Mouse (Mus musculus) kidney, embryonic 14.5 days (tissue): ENCODE data around the gene Gm9803. TPM values are rescaled to one million over a fixed set of nuclear protein-coding genes. Genes with fewer than 3 reads are reported as not detected.

Experiments
- ATAC-seq: fragments of 200-750 bp; cut with Nextera tagmentation; 2 replicates; pipeline ENCODE4 v1.8.0; 2017; ENCODE audit warnings: moderate number of reproducible peaks, mild to moderate bottlenecking, moderate TSS enrichment, moderate library complexity; ENCODE audit not compliant: low FRiP score, low TSS enrichment
- H3K27ac ChIP-seq: fragments of 300-500 bp; sonication (generic); 2 replicates; pipeline ENCODE4 v1.5.1; 2014; ENCODE audit warnings: low read depth, mild to moderate bottlenecking, low read length, moderate library complexity, mixed read lengths
- H3K27me3 ChIP-seq: fragments of 300-500 bp; sonication (generic); 2 replicates; pipeline ENCODE4 v1.6.1; 2014; ENCODE audit warnings: mild to moderate bottlenecking, low read length; ENCODE audit not compliant: control insufficient read depth, insufficient read depth
- H3K36me3 ChIP-seq: fragments of 300-500 bp; sonication (generic); 2 replicates; pipeline ENCODE4 v1.6.1; 2014; ENCODE audit warnings: low read length, mixed read lengths; ENCODE audit not compliant: control insufficient read depth, insufficient read depth
- H3K4me1 ChIP-seq: fragments of 300-500 bp; sonication (generic); 2 replicates; pipeline ENCODE4 v1.6.1; 2014; ENCODE audit warnings: low read length, mixed read lengths; ENCODE audit not compliant: control insufficient read depth, insufficient read depth
- H3K4me2 ChIP-seq: fragments of 300-500 bp; sonication (generic); replicated peaks from 2 replicates; pipeline ENCODE4 v1.6.1; 2014; ENCODE audit warnings: low read depth, mild to moderate bottlenecking, low read length
- H3K4me3 ChIP-seq: fragments of 300-500 bp; sonication (generic); 2 replicates; pipeline ENCODE4 v1.5.1; 2014; ENCODE audit warnings: mild to moderate bottlenecking, low read length
- H3K9ac ChIP-seq: fragments of 300-500 bp; sonication (generic); 2 replicates; pipeline ENCODE4 v1.6.1; 2014; ENCODE audit warnings: low read depth, mild to moderate bottlenecking, low read length, moderate library complexity
- H3K9me3 ChIP-seq: fragments of 300-500 bp; sonication (generic); 2 replicates; pipeline ENCODE4 v1.6.1; 2016; ENCODE audit warnings: low read length; ENCODE audit not compliant: control insufficient read depth
- WGBS: fragments of 180-500 bp; shearing (Covaris S2); extraction: QIAGEN DNeasy Blood & Tissue Kit; methylation state at CpG from one replicate; pipeline ENCODE4 v1.1.7; 2014; 5-methylcytosine and 5-hydroxymethylcytosine counted together
- polyA plus RNA-seq: library from polyadenylated mRNA; unstranded; fragments of >200 nt; fragmentation: Nextera tagmentation; extraction: Ambion mirVana; gene quantifications from 2 replicates; pipeline ENCODE4 v1.2.1, GENCODE M21; 2014

Gm9803 gene
- polyA plus RNA-seq, 1 experiment from 2014 or later = 10.1 TPM

- ATAC-seq = no peak
- no peak overlapping the region for H3K4me2 ChIP-seq
Observed at GRCm38 (mm10) chr10:43482021-43482420, 41.9 kb upstream of the Gm9803 start.

GRCm38 (mm10) chr10:43483426-43483995 is 40.4 kb upstream of the Gm9803 start:
- no peak for ATAC-seq
- Histone ChIP-seq H3K9ac (no peak overlapping the region; the same call in 1 of the 2 replicates), H3K27ac (peak overlapping the region; percentile 57; the same call in 1 of the 2 replicates), H3K4me3 (no peak overlapping the region), H3K4me1 (peaks cover 16% of the 10 kb centered on the region), H3K36me3 (no peaks in the 10 kb centered on the region), H3K9me3 (no peaks in the 10 kb centered on the region), H3K27me3 (no peaks in the 10 kb centered on the region), H3K4me2 (no peak overlapping the region)
- WGBS = 42% methylated on average over 9 of the region's 9 CpGs

More at GRCm38 (mm10) chr10:43482021-43482420, 41.9 kb upstream of the Gm9803 start:
- Histone ChIP-seq H3K9ac (no peak overlapping the region), H3K9me3 (no peaks in the 10 kb centered on the region), H3K27me3 (no peaks in the 10 kb centered on the region), H3K4me1 (peaks cover 16% of the 10 kb centered on the region), H3K4me3 (no peak overlapping the region), H3K36me3 (no peaks in the 10 kb centered on the region), H3K27ac (no peak overlapping the region)
- WGBS = 88% methylated on average over 5 of the region's 5 CpGs

GRCm38 (mm10) chr10:43485751-43486268 is 38.1 kb upstream of the Gm9803 start:
- no peak overlapping the region for H3K4me2 ChIP-seq
- no peak overlapping the region for H3K9ac ChIP-seq
- H3K4me3 ChIP-seq = no peak overlapping the region
- WGBS = 73% methylated on average over 6 of the region's 6 CpGs
- no peak overlapping the region for H3K27ac ChIP-seq
- H3K36me3 ChIP-seq = no peaks in the 10 kb centered on the region
- no peak for ATAC-seq
- no peaks in the 10 kb centered on the region for H3K27me3 ChIP-seq
- H3K9me3 ChIP-seq = no peaks in the 10 kb centered on the region
- peaks cover 24% of the 10 kb centered on the region for H3K4me1 ChIP-seq

GRCm38 (mm10) chr10:43487441-43488010 is 36.4 kb upstream of the Gm9803 start:
- no peak overlapping the region for H3K9ac ChIP-seq
- H3K4me2 ChIP-seq = no peak overlapping the region
- no peak overlapping the region for H3K4me3 ChIP-seq
- ATAC-seq = no peak
- H3K27ac ChIP-seq = no peak overlapping the region
- H3K27me3 ChIP-seq = no peaks in the 10 kb centered on the region
- H3K36me3 ChIP-seq = no peaks in the 10 kb centered on the region
- WGBS = 64% methylated on average over 3 of the region's 3 CpGs
- no peaks in the 10 kb centered on the region for H3K9me3 ChIP-seq
- H3K4me1 ChIP-seq = peaks cover 19% of the 10 kb centered on the region

- Histone ChIP-seq H3K27ac (no peak overlapping the region), H3K27me3 (no peaks in the 10 kb centered on the region), H3K4me3 (no peak overlapping the region), H3K4me1 (peaks cover 17% of the 10 kb centered on the region), H3K36me3 (no peaks in the 10 kb centered on the region), H3K4me2 (no peak overlapping the region), H3K9me3 (no peaks in the 10 kb centered on the region), H3K9ac (no peak overlapping the region)
- no peak for ATAC-seq
- 59% methylated on average over 4 of the region's 4 CpGs for WGBS
Observed at GRCm38 (mm10) chr10:43488258-43488657, 35.6 kb upstream of the Gm9803 start.

GRCm38 (mm10) chr10:43489139-43489538 is 34.7 kb upstream of the Gm9803 start:
- Histone ChIP-seq H3K9ac (no peak overlapping the region), H3K4me3 (no peak overlapping the region), H3K4me2 (no peak overlapping the region), H3K36me3 (peaks cover 2% of the 10 kb centered on the region; the same call in 1 of the 2 replicates), H3K4me1 (peaks cover 11% of the 10 kb centered on the region), H3K27me3 (no peaks in the 10 kb centered on the region), H3K9me3 (no peaks in the 10 kb centered on the region), H3K27ac (no peak overlapping the region)
- ATAC-seq = no peak
- WGBS = 81% methylated on average over 7 of the region's 7 CpGs

- WGBS = 20% methylated on average over 6 of the region's 6 CpGs
Observed at GRCm38 (mm10) chr10:43489550-43489949, 34.3 kb upstream of the Gm9803 start.

GRCm38 (mm10) chr10:43490034-43490433 is 33.9 kb upstream of the Gm9803 start:
- WGBS = 68% methylated on average over 8 of the region's 8 CpGs
- H3K36me3 ChIP-seq = peaks cover 10% of the 10 kb centered on the region
- no peak overlapping the region for H3K4me3 ChIP-seq
- H3K9ac ChIP-seq = no peak overlapping the region
- H3K27me3 ChIP-seq = no peaks in the 10 kb centered on the region
- peaks cover 11% of the 10 kb centered on the region for H3K4me1 ChIP-seq
- no peak overlapping the region for H3K4me2 ChIP-seq
- ATAC-seq = no peak
- no peaks in the 10 kb centered on the region for H3K9me3 ChIP-seq
- H3K27ac ChIP-seq = no peak overlapping the region

More at GRCm38 (mm10) chr10:43489550-43489949, 34.3 kb upstream of the Gm9803 start:
- Histone ChIP-seq H3K9ac (no peak overlapping the region), H3K27me3 (no peaks in the 10 kb centered on the region), H3K4me3 (no peak overlapping the region), H3K4me2 (no peak overlapping the region), H3K4me1 (peaks cover 11% of the 10 kb centered on the region), H3K9me3 (no peaks in the 10 kb centered on the region), H3K36me3 (peaks cover 5% of the 10 kb centered on the region; the same call in 1 of the 2 replicates), H3K27ac (no peak overlapping the region)
- peak; percentile 20; the same call in 1 of the 2 replicates for ATAC-seq

GRCm38 (mm10) chr10:43490846-43491245 is 33.0 kb upstream of the Gm9803 start:
- Histone ChIP-seq H3K4me2 (no peak overlapping the region), H3K9ac (no peak overlapping the region), H3K4me1 (peaks cover 11% of the 10 kb centered on the region), H3K36me3 (peaks cover 17% of the 10 kb centered on the region), H3K27me3 (no peaks in the 10 kb centered on the region), H3K9me3 (no peaks in the 10 kb centered on the region), H3K27ac (no peak overlapping the region), H3K4me3 (no peak overlapping the region)
- no peak for ATAC-seq
- 82% methylated on average over 5 of the region's 5 CpGs for WGBS
